Mouse (Mus musculus): ENCODE results near the gene Ccl6. TPM values are rescaled to one million over a fixed set of nuclear protein-coding genes. Genes with fewer than 3 reads are reported as not detected.

Gene Ccl6
- polyA plus RNA-seq, 1 experiment from 2014 or later, result 0.67 TPM

- Histone ChIP-seq H3K27me3 (no peaks in the 10 kb centered on the region), H3K4me2 (replicated peaks) (no peak overlapping the region), H3K9ac (replicated peaks) (no peak overlapping the region), H3K4me3 (replicated peaks) (no peak overlapping the region), H3K27ac (no peak overlapping the region), H3K4me1 (replicated peaks) (no peaks in the 10 kb centered on the region), H3K36me3 (no peaks in the 10 kb centered on the region), H3K9me3 (no peaks in the 10 kb centered on the region)
- 93% methylated on average over 1 of the region's 1 CpGs for WGBS
- ATAC-seq, result no peak
Observed at GRCm38 (mm10) chr11:83619037-83619436, 26.1 kb upstream of the Ccl6 start.

- Histone ChIP-seq H3K9me3 (no peaks in the 10 kb centered on the region), H3K27me3 (no peaks in the 10 kb centered on the region), H3K9ac (replicated peaks) (no peak overlapping the region), H3K4me1 (replicated peaks) (no peaks in the 10 kb centered on the region), H3K36me3 (no peaks in the 10 kb centered on the region), H3K27ac (no peak overlapping the region), H3K4me3 (replicated peaks) (no peak overlapping the region), H3K4me2 (replicated peaks) (no peak overlapping the region)
- WGBS, result 62% methylated on average over 5 of the region's 5 CpGs
- no peak for ATAC-seq
Observed at GRCm38 (mm10) chr11:83618238-83618637, 25.4 kb upstream of the Ccl6 start.

- no peaks in the 10 kb centered on the region for H3K9me3 ChIP-seq
- no peak overlapping the region for H3K9ac ChIP-seq (replicated peaks)
- no peak overlapping the region for H3K4me2 ChIP-seq (replicated peaks)
- no peaks in the 10 kb centered on the region for H3K36me3 ChIP-seq
- ATAC-seq, result no peak
- no peak overlapping the region for H3K27ac ChIP-seq
- no peaks in the 10 kb centered on the region for H3K27me3 ChIP-seq
- WGBS, result 98% methylated on average over 1 of the region's 1 CpGs
- no peak overlapping the region for H3K4me3 ChIP-seq (replicated peaks)
- no peaks in the 10 kb centered on the region for H3K4me1 ChIP-seq (replicated peaks)
Observed at GRCm38 (mm10) chr11:83616586-83616985, 23.7 kb upstream of the Ccl6 start.

GRCm38 (mm10) chr11:83610900-83611299 is 18.0 kb upstream of the Ccl6 start:
- Histone ChIP-seq H3K9ac (replicated peaks) (no peak overlapping the region), H3K27ac (no peak overlapping the region), H3K4me3 (replicated peaks) (no peak overlapping the region), H3K4me2 (replicated peaks) (no peak overlapping the region), H3K9me3 (no peaks in the 10 kb centered on the region), H3K4me1 (replicated peaks) (no peaks in the 10 kb centered on the region), H3K36me3 (no peaks in the 10 kb centered on the region), H3K27me3 (no peaks in the 10 kb centered on the region)
- no peak for ATAC-seq
- WGBS, result 87% methylated on average over 2 of the region's 2 CpGs

- Histone ChIP-seq H3K9me3 (no peaks in the 10 kb centered on the region), H3K4me2 (replicated peaks) (no peak overlapping the region), H3K9ac (replicated peaks) (no peak overlapping the region), H3K27me3 (no peaks in the 10 kb centered on the region), H3K36me3 (no peaks in the 10 kb centered on the region), H3K27ac (no peak overlapping the region), H3K4me3 (replicated peaks) (no peak overlapping the region), H3K4me1 (replicated peaks) (no peaks in the 10 kb centered on the region)
- ATAC-seq, result no peak
- WGBS, result 52% methylated on average over 1 of the region's 1 CpGs
Observed at GRCm38 (mm10) chr11:83606396-83606795, 13.5 kb upstream of the Ccl6 start.

- no peak for ATAC-seq
- WGBS, result 92% methylated on average over 3 of the region's 3 CpGs
- no peak overlapping the region for H3K9ac ChIP-seq (replicated peaks)
Observed at GRCm38 (mm10) chr11:83605535-83605934, 12.6 kb upstream of the Ccl6 start.

GRCm38 (mm10) chr11:83604698-83605097 is 11.8 kb upstream of the Ccl6 start:
- no peaks in the 10 kb centered on the region for H3K27me3 ChIP-seq
- WGBS, result 90% methylated on average over 4 of the region's 4 CpGs
- H3K36me3 ChIP-seq, result no peaks in the 10 kb centered on the region
- no peak overlapping the region for H3K27ac ChIP-seq
- no peaks in the 10 kb centered on the region for H3K4me1 ChIP-seq (replicated peaks)
- H3K9ac ChIP-seq (replicated peaks), result no peak overlapping the region
- no peaks in the 10 kb centered on the region for H3K9me3 ChIP-seq
- H3K4me2 ChIP-seq (replicated peaks), result no peak overlapping the region
- no peak overlapping the region for H3K4me3 ChIP-seq (replicated peaks)
- ATAC-seq, result no peak

More at GRCm38 (mm10) chr11:83605535-83605934, 12.6 kb upstream of the Ccl6 start:
- Histone ChIP-seq H3K9me3 (no peaks in the 10 kb centered on the region), H3K4me1 (replicated peaks) (no peaks in the 10 kb centered on the region), H3K27me3 (no peaks in the 10 kb centered on the region), H3K4me3 (replicated peaks) (no peak overlapping the region), H3K36me3 (no peaks in the 10 kb centered on the region), H3K27ac (no peak overlapping the region), H3K4me2 (replicated peaks) (no peak overlapping the region)

- no peaks in the 10 kb centered on the region for H3K9me3 ChIP-seq
- no peaks in the 10 kb centered on the region for H3K36me3 ChIP-seq
- H3K9ac ChIP-seq (replicated peaks), result no peak overlapping the region
- no peak for ATAC-seq
- H3K4me1 ChIP-seq (replicated peaks), result no peaks in the 10 kb centered on the region
- no peak overlapping the region for H3K27ac ChIP-seq
- 95% methylated on average over 3 of the region's 3 CpGs for WGBS
- H3K4me2 ChIP-seq (replicated peaks), result no peak overlapping the region
- no peaks in the 10 kb centered on the region for H3K27me3 ChIP-seq
- H3K4me3 ChIP-seq (replicated peaks), result no peak overlapping the region
Observed at GRCm38 (mm10) chr11:83603399-83603798, 10.5 kb upstream of the Ccl6 start.

- 93% methylated on average over 2 of the region's 2 CpGs for WGBS
- Histone ChIP-seq H3K27ac (no peak overlapping the region), H3K9ac (replicated peaks) (no peak overlapping the region), H3K27me3 (no peaks in the 10 kb centered on the region), H3K4me3 (replicated peaks) (no peak overlapping the region), H3K4me2 (replicated peaks) (no peak overlapping the region), H3K4me1 (replicated peaks) (no peaks in the 10 kb centered on the region), H3K36me3 (no peaks in the 10 kb centered on the region), H3K9me3 (no peaks in the 10 kb centered on the region)
- no peak for ATAC-seq
Observed at GRCm38 (mm10) chr11:83600576-83600975, 7.7 kb upstream of the Ccl6 start.

- Histone ChIP-seq H3K9ac (replicated peaks) (no peak overlapping the region), H3K27ac (no peak overlapping the region), H3K4me3 (replicated peaks) (no peak overlapping the region), H3K9me3 (no peaks in the 10 kb centered on the region), H3K4me2 (replicated peaks) (no peak overlapping the region), H3K36me3 (no peaks in the 10 kb centered on the region), H3K27me3 (no peaks in the 10 kb centered on the region), H3K4me1 (replicated peaks) (no peaks in the 10 kb centered on the region)
- 89% methylated on average over 3 of the region's 3 CpGs for WGBS
- ATAC-seq, result no peak
Observed at GRCm38 (mm10) chr11:83598991-83599390, 6.1 kb upstream of the Ccl6 start.

- Histone ChIP-seq H3K4me1 (replicated peaks) (no peaks in the 10 kb centered on the region), H3K4me3 (replicated peaks) (no peak overlapping the region), H3K4me2 (replicated peaks) (no peak overlapping the region), H3K27me3 (no peaks in the 10 kb centered on the region), H3K27ac (no peak overlapping the region), H3K9ac (replicated peaks) (no peak overlapping the region), H3K36me3 (no peaks in the 10 kb centered on the region), H3K9me3 (no peaks in the 10 kb centered on the region)
- ATAC-seq, result no peak
- 85% methylated on average over 3 of the region's 3 CpGs for WGBS
Observed at GRCm38 (mm10) chr11:83598207-83598837, 5.4 kb upstream of the Ccl6 start.

GRCm38 (mm10) chr11:83597796-83598195 is 4.9 kb upstream of the Ccl6 start:
- Histone ChIP-seq H3K4me1 (replicated peaks) (no peaks in the 10 kb centered on the region), H3K27me3 (no peaks in the 10 kb centered on the region), H3K9me3 (no peaks in the 10 kb centered on the region), H3K4me2 (replicated peaks) (no peak overlapping the region), H3K36me3 (no peaks in the 10 kb centered on the region), H3K27ac (no peak overlapping the region), H3K9ac (replicated peaks) (no peak overlapping the region), H3K4me3 (replicated peaks) (no peak overlapping the region)
- no peak for ATAC-seq
- 89% methylated on average over 7 of the region's 7 CpGs for WGBS

Data from midbrain, embryonic 13.5 days (tissue).